Mouse (Mus musculus): ENCODE measurements around the gene Tnfsfm13. TPM values are rescaled to one million over a fixed set of nuclear protein-coding genes. Genes with fewer than 3 reads are reported as not detected.
"Not testable (repeated sequence)": the region's sequence is repeated elsewhere in the genome, so short reads cannot be mapped to it uniquely, and the experiment has no call there.

Gene Tnfsfm13
- polyA plus RNA-seq, 1 experiment from 2014 or later, result 0.45 TPM

GRCm38 (mm10) chr11:69702886-69703285 lies 7.0 kb upstream of the Tnfsfm13 start:
- not testable (repeated sequence) for ATAC-seq; H3K4me3 ChIP-seq; H3K4me2 ChIP-seq; H3K36me3 ChIP-seq (ENCODE audit: poor library complexity, severe bottlenecking); H3K9ac ChIP-seq; H3K27ac ChIP-seq; H3K4me1 ChIP-seq; H3K9me3 ChIP-seq (replicated peaks); H3K27me3 ChIP-seq
- 95% methylated on average over 10 of the region's 10 CpGs for WGBS

DNA sequence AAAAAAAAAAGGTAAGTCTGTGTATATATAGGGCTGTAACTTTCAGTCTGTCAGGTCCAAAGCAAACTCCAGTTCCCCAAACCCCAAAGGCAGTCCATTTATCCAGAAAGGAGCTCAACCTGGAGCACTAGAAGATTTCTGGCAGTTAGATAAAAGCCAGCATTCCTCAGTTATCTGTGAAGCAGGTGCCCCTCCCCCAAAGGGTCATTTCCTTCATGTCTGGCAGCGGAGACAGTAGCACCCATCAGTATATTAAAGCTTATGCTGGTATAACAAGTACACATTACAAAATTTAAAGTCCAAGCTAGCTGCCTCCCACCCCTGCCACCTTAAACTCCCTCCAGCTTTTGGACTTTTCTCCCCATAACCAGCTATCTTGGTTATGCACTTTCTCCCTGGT lies 3.7 kb upstream of the Tnfsfm13 start:
- ATAC-seq, result no peak
- 85% methylated on average over 1 of the region's 1 CpGs for WGBS
- H3K27ac ChIP-seq, result no peak overlapping the region
- H3K9ac ChIP-seq, result no peak overlapping the region
- no peaks in the 10 kb centered on the region for H3K36me3 ChIP-seq (ENCODE audit: poor library complexity, severe bottlenecking)
- H3K27me3 ChIP-seq, result 0 out of 2 replicates have a peak, but pooled peaks cover 7% of the 10 kb centered on the region
- H3K4me3 ChIP-seq, result no peak overlapping the region
- H3K4me2 ChIP-seq, result no peak overlapping the region
- H3K9me3 ChIP-seq (replicated peaks), result no peaks in the 10 kb centered on the region
- peaks cover 12% of the 10 kb centered on the region for H3K4me1 ChIP-seq

GRCm38 (mm10) chr11:69698574-69698973 lies 2.7 kb upstream of the Tnfsfm13 start:
- H3K9me3 ChIP-seq (replicated peaks), result no peaks in the 10 kb centered on the region
- peaks cover 12% of the 10 kb centered on the region for H3K4me1 ChIP-seq
- no peak overlapping the region for H3K27ac ChIP-seq
- no peak overlapping the region for H3K4me3 ChIP-seq
- WGBS, result 71% methylated on average over 5 of the region's 5 CpGs
- H3K36me3 ChIP-seq (ENCODE audit: poor library complexity, severe bottlenecking), result no peaks in the 10 kb centered on the region
- ATAC-seq, result no peak
- H3K4me2 ChIP-seq, result no peak overlapping the region
- no peak overlapping the region for H3K9ac ChIP-seq
- 0 out of 2 replicates have a peak, but pooled peaks cover 7% of the 10 kb centered on the region for H3K27me3 ChIP-seq

DNA sequence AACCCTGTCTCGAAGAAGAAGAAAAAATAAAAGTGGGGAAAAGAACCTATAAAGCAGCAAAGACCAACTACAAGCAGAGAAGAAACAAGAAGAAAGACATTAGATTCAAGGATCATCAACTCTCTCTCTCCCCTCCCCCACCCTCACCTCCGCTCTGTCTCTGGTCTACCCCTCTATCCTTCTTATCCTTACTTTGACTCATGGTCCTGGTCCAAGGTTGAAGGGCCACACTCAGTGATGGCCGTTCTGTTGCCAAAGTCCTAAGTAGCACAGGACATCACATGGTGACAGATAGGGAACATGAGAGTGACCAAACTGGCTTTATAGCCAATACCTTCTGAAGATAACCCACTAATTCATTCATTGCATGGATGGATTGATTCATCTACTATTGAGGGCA lies 1.5 kb upstream of the Tnfsfm13 start:
- WGBS, result 88% methylated on average over 3 of the region's 3 CpGs
- no peak for ATAC-seq
- H3K4me1 ChIP-seq, result peaks cover 12% of the 10 kb centered on the region
- H3K4me2 ChIP-seq, result no peak overlapping the region
- no peaks in the 10 kb centered on the region for H3K9me3 ChIP-seq (replicated peaks)
- H3K27ac ChIP-seq, result no peak overlapping the region
- H3K9ac ChIP-seq, result no peak overlapping the region
- H3K27me3 ChIP-seq, result 0 out of 2 replicates have a peak, but pooled peaks cover 7% of the 10 kb centered on the region
- H3K36me3 ChIP-seq (ENCODE audit: poor library complexity, severe bottlenecking), result no peaks in the 10 kb centered on the region
- no peak overlapping the region for H3K4me3 ChIP-seq

DNA sequence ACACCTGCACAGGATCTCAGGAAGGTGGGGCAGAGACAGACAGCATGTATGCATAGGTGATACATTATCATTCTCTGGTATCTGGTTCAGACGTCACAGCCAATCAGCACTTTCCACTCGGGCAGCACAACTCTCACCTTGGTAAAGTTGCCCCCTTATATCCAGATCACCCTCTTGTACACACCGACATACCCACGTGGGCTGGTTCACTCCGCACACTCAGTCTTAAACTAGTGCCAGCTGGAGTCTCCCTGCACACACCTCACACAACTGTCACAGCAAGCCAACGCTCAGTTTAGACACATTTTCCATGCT lies 895 bp downstream of the Tnfsfm13 start:
- no peaks in the 10 kb centered on the region for H3K9me3 ChIP-seq (replicated peaks)
- H3K4me2 ChIP-seq, result peak overlapping the region; percentile 92
- WGBS, result 25% methylated on average over 6 of the region's 6 CpGs
- H3K9ac ChIP-seq, result peak overlapping the region; percentile 78
- H3K4me3 ChIP-seq, result peak overlapping the region; percentile 47; the same call in 1 of the 2 replicates
- H3K27ac ChIP-seq, result no peak overlapping the region
- ATAC-seq, result no peak
- peaks cover 12% of the 10 kb centered on the region for H3K4me1 ChIP-seq
- no peaks in the 10 kb centered on the region for H3K36me3 ChIP-seq (ENCODE audit: poor library complexity, severe bottlenecking)
- H3K27me3 ChIP-seq, result 0 out of 2 replicates have a peak, but pooled peaks cover 7% of the 10 kb centered on the region

GRCm38 (mm10) chr11:69693421-69693965 lies 2.4 kb downstream of the Tnfsfm13 start:
- no peak overlapping the region for H3K4me2 ChIP-seq
- H3K9ac ChIP-seq, result no peak overlapping the region
- no peak for ATAC-seq
- H3K9me3 ChIP-seq (replicated peaks), result no peaks in the 10 kb centered on the region
- WGBS, result 55% methylated on average over 11 of the region's 11 CpGs
- H3K36me3 ChIP-seq (ENCODE audit: poor library complexity, severe bottlenecking), result no peaks in the 10 kb centered on the region
- no peak overlapping the region for H3K27ac ChIP-seq
- no peak overlapping the region for H3K4me3 ChIP-seq
- 0 out of 2 replicates have a peak, but pooled peaks cover 7% of the 10 kb centered on the region for H3K27me3 ChIP-seq
- H3K4me1 ChIP-seq, result peaks cover 12% of the 10 kb centered on the region

DNA sequence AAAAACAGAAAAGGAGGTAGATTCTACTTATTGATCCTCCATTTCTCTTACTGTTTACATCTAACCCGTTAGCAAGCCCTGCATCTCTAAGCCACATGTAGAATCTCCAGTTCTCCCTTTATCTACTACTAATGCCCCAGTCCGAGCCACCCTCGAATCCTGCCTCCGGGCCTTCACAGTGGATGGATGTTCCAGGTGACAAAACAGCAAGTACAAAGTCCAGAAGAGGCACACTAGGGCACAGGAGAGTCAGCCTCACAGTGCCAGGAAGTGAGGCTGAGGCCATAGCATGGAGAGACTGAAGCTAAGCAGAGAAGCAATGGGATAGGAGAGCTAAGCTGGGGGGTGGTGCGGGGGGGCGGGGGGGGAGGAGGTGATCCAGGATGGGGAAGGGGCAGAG lies 3.0 kb downstream of the Tnfsfm13 start:
- H3K9me3 ChIP-seq (replicated peaks), result no peaks in the 10 kb centered on the region
- no peak overlapping the region for H3K27ac ChIP-seq
- H3K4me3 ChIP-seq, result no peak overlapping the region
- 90% methylated on average over 6 of the region's 6 CpGs for WGBS
- H3K4me2 ChIP-seq, result no peak overlapping the region
- H3K27me3 ChIP-seq, result 0 out of 2 replicates have a peak, but pooled peaks cover 7% of the 10 kb centered on the region
- H3K36me3 ChIP-seq (ENCODE audit: poor library complexity, severe bottlenecking), result no peaks in the 10 kb centered on the region
- no peak overlapping the region for H3K9ac ChIP-seq
- peaks cover 12% of the 10 kb centered on the region for H3K4me1 ChIP-seq
- no peak for ATAC-seq

DNA sequence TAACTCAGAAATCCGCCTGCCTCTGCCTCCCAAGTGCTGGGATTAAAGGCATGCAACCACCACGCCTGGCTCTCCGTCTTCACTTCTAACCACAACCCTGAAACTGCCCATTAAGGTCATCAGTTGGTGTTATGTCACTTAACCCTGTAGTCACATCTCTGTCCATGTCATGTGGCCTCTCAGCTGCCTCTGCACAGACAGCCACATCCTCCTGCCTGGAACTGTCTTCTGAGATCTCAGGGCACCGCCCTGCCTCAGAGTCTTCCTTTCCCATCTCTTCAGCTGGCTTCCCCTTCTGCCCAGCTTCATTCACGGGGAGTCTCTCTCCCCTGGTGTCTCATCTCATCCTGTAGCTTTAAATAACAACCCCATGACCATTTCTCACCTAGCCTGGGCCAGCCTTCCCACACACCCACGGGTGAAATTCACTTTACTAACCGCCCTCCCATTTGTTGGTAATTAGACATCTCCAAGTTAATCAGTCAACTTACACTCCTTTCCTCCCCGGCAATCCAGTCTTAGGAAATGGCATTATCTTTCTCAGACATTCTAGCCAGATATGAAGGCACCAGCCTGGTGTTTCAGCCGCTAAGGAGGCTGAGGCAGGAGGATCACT lies 3.6 kb downstream of the Tnfsfm13 start:
- Histone ChIP-seq H3K27ac (no peak overlapping the region), H3K36me3 (ENCODE audit: poor library complexity, severe bottlenecking) (no peaks in the 10 kb centered on the region), H3K4me1 (peaks cover 12% of the 10 kb centered on the region), H3K9ac (no peak overlapping the region), H3K27me3 (0 out of 2 replicates have a peak, but pooled peaks cover 7% of the 10 kb centered on the region), H3K9me3 (replicated peaks) (no peaks in the 10 kb centered on the region), H3K4me2 (no peak overlapping the region), H3K4me3 (no peak overlapping the region)
- ATAC-seq, result no peak
- 85% methylated on average over 9 of the region's 9 CpGs for WGBS

GRCm38 (mm10) chr11:69689891-69690290 lies 6.0 kb downstream of the Tnfsfm13 start:
- Histone ChIP-seq H3K4me3 (no peak overlapping the region), H3K36me3 (ENCODE audit: poor library complexity, severe bottlenecking) (no peaks in the 10 kb centered on the region), H3K9ac (no peak overlapping the region), H3K9me3 (replicated peaks) (no peaks in the 10 kb centered on the region), H3K4me2 (no peak overlapping the region), H3K4me1 (peaks cover 17% of the 10 kb centered on the region), H3K27ac (no peak overlapping the region), H3K27me3 (0 out of 2 replicates have a peak, but pooled peaks cover 1% of the 10 kb centered on the region)
- 92% methylated on average over 1 of the region's 1 CpGs for WGBS
- no peak for ATAC-seq

GRCm38 (mm10) chr11:69687061-69687460 lies 8.8 kb downstream of the Tnfsfm13 start:
- Histone ChIP-seq H3K9me3 (replicated peaks) (no peaks in the 10 kb centered on the region), H3K4me2 (no peak overlapping the region), H3K9ac (peak overlapping the region; percentile 45; the same call in 1 of the 2 replicates), H3K27ac (no peak overlapping the region), H3K4me1 (peaks cover 29% of the 10 kb centered on the region), H3K27me3 (no peaks in the 10 kb centered on the region), H3K4me3 (no peak overlapping the region), H3K36me3 (ENCODE audit: poor library complexity, severe bottlenecking) (no peaks in the 10 kb centered on the region)
- 62% methylated on average over 5 of the region's 5 CpGs for WGBS
- no peak for ATAC-seq

GRCm38 (mm10) chr11:69686377-69686776 lies 9.5 kb downstream of the Tnfsfm13 start:
- 19% methylated on average over 4 of the region's 4 CpGs for WGBS
- Histone ChIP-seq H3K27me3 (no peaks in the 10 kb centered on the region), H3K4me2 (no peak overlapping the region), H3K27ac (no peak overlapping the region; the same call in 1 of the 2 replicates), H3K4me1 (peaks cover 30% of the 10 kb centered on the region), H3K9ac (no peak overlapping the region; the same call in 1 of the 2 replicates), H3K4me3 (no peak overlapping the region), H3K36me3 (ENCODE audit: poor library complexity, severe bottlenecking) (no peaks in the 10 kb centered on the region), H3K9me3 (replicated peaks) (no peaks in the 10 kb centered on the region)
- ATAC-seq, result no peak

DNA sequence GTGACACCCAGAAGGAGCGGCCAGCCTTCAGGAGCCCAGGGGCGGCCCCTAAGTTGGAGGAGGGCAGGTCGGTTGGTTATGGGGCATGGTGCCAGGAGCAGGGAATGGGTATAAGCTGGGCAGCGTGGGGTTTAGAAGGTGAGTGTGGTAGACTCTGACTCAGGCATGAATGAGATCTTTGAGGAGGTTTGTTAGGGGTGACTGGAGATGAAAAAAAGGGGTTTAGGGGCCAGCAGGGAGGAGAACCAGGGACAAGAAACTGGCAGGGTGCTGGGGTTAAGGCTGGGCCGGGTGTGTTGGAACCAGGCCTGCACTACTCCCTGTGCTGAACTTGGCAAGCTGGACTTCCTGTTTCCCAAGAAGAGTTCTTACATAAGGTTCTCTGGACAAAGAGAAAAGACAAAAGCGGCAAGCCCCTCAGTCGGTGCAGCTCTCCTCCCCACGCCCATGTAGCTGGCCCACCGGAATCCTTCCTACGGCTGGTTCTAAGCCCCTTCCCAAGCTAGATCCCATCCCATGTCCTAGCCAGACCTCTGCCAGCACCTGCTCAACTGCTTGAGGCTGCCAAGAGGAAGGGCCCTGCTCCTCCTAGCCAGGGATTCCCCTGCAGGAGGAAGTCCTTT lies 10.3 kb downstream of the Tnfsfm13 start, which contains the start of gene Tnfsf13:
Gene Tnfsf13 (minus strand): TSS at position 259 of the 623 bp plus-strand sequence.
- Histone ChIP-seq H3K27me3 (no peaks in the 10 kb centered on the region), H3K27ac (peak within 1 kb of the TSS; percentile 6; the same call in 1 of the 2 replicates), H3K9me3 (replicated peaks) (no peaks in the 10 kb centered on the region), H3K4me3 (no peak within 1 kb of the TSS), H3K9ac (no peak within 1 kb of the TSS; the same call in 1 of the 2 replicates), H3K4me2 (no peak within 1 kb of the TSS), H3K36me3 (ENCODE audit: poor library complexity, severe bottlenecking) (no peaks in the 10 kb centered on the region), H3K4me1 (peaks cover 36% of the 10 kb centered on the region)
- no peak for ATAC-seq
- 51% methylated on average over 10 of the region's 10 CpGs for WGBS
